Mouse (Mus musculus) gastrocnemius, adult 8-10 months (tissue): ENCODE results near the gene Dusp8. TPM values are rescaled to one million over a fixed set of nuclear protein-coding genes. Genes with fewer than 3 reads are reported as not detected.
A peak's percentile ranks its signal among the peaks of the same experiment; 100 is the strongest.

Source experiments
- DNase-seq, 2 experiments: peaks; one replicate each; pipeline ENCODE4 v3.0.0; 2022; ENCODE audit warnings: low spot score in 2 of 2
- total RNA-seq, 4 experiments: library from RNA; stranded (reverse); gene quantifications; 2 replicates each; pipeline ENCODE4 v1.2.4; 2022

Dusp8 gene
- total RNA-seq, 4 experiments from 2014 or later, result 20.5 to 33.4 (median 27.6) TPM

DNA sequence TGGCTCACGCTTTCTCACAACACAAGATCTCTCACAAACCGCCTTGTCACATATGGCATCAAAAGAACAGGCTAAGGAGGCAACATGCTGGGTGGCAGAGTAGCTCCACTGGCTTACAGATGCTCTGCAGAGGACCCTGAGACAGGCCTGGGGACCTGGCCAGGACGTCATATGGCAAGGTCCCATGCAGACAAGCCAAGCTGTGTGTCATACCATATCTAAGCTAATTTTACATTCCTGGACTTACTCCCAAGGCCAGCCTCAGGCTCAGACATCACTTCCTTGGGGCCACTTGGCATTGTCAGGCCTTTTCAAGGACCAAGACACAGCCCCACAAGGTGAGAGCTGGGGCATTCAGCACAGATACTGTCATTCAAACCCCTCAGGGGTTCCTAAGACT is 40.2 kb downstream of the Dusp8 start:
- peak in 1 of 2 experiments; percentile 44 for DNase-seq

DNA sequence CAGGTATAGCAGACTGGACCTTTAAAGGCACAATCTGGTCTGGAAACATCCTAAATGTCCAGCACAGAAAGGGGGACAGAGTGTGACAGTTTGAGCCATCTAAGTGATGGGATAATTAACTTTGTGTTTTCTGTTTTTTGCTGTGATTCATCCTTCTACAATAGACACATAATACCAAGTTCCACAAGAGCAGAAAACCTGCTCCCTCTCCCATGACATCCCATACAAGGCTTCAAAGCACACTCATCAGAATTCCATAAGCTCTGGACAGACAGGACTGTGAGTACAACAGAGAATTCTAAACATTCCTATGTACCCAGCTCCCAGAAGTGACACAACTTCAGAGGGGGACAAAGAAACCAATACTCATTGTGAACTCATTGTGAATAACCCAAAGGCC is 45.1 kb downstream of the Dusp8 start:
- no peak for DNase-seq

DNA sequence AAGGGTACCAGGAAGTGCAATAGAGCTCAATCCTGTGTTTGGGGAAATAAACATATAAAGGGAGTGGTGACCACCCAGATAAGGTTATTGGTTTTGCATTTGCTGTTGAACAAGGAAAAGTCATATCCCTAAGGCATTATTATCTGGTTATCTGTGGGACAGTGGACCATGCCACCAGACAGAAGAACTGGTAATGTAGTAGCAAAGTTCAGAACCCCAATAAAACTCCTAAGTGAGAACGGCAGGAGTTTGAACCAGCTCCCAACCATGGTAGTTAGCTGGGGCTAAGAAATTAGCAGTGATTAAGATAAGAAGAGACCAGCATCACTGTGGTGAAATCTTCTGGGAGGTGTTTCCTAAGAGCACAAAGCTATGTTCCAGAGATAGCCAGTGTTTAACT is 49.7 kb downstream of the Dusp8 start:
- no peak for DNase-seq

DNA sequence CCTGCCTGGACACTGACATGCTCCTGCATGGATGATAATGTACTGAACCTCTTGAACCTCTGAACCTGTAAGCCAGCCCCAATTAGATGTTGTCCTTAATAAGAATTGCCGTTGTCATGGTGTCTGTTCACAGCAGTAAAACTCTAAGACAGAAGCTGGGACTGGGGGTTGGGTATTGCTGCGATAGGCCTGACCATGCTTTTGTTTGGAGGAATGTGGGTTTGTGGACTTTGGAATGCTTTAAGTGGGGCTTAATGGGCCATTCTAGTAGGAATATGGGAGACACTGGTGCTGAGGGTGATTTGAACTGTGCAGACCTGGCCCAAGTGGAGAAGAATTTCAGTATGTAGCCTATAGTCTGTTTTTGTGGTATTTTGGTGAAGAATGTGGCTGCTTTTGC is 50.3 kb downstream of the Dusp8 start:
- DNase-seq, result no peak

DNA sequence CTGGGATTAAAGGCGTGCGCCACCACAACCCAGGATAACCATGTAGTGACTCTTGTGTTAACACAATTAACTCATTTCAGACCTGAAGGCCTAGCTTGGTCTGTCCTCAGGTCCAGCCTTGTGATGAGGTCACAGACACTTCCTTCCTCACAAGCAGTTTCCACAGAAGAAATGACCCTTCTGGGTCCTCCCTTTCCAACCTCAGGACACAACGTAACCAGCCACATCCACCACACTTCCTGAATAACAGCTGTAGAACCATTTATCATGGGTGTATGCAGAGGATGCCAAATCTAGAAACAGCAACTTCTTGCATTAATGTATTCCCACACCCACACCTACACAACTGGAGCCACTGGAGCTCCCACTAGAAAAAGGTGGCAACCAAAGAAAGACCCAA is 54.9 kb downstream of the Dusp8 start:
- no peak for DNase-seq

DNA sequence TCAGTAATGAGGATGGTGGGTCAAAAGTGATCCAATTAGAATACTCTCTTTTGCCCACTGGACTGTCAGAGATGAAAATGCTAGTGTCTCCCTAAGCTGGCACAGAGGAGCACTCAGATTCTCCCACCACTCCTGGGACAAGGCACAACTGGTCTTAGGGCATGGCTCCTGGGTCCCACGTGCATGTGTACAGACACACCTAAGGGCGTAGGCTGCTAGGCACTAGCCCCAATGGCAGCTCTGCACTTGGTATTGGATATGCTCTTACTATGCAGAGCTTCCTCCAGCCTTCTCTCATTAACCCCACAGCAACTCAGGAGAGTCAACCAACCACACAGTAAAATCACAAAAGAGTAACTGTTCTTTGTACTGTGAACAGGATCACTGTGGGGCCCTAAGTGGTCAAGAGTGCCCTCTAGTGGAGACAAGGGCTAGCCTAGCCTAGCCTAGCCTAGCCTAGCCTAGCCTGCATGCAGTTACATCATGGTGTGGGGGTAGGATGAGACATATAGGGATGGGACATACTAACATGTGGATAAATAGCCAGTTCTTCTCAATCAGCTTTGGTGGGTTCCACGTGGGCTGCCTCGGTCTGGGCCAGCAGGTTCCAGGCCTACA is 58.0 kb downstream of the Dusp8 start:
- DNase-seq, result no peak

DNA sequence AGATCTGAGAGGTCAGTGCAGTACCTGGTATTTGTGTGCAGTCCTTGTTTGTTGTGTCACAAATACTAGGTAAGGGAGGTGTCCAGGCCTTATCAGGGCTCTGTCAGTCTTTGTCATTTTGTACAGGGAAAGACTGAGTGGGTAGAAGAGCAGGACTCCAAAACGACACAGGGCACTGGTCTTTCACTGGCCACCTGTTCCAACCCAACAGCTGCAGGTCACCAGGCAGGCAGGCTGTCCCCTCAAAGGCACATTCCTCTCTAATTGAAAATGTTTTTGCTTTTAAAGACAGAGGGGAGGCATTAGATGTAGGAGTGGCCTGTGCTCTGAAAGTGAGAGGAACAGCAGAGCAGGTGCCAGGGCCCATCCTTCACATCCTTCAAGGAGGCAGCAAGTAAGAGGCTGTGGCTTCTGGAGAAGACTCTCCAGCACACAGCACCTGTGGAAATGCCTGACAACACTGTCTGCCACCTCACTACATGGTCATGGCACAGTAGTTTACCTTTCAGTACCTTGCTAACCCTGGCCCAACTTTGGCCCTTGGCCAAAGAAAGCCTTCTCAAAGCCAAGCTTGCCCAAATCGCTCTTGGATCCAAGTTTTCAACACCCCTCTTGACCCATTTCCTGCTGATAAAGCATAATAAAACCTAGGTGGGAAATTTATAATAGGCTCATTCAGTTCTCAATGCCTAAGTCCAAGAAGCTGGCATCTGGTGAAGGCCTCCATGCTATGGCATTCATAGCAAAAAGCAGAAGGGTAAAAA is 60.4 kb downstream of the Dusp8 start:
- DNase-seq, result no peak

DNA sequence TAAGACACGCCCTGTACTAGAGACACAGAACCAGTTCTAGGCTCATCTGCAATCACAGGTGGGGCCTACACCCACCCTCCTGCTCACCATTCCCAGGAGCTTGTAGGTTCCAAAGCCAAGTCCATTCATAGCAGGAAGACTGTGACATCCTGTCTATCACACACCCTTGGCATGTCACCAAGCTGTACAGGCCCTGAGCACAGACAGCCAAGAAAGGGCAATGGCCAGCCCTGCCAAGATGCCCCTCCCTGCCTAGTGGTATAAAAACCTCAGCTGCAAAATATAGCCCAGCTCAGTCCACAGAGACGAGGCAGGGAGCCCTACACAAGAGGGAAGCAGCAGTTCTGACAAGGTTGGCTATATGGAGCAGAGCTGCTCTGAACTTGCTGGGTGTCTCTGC is 61.4 kb downstream of the Dusp8 start:
- peak; percentile 74 to 81 for DNase-seq

DNA sequence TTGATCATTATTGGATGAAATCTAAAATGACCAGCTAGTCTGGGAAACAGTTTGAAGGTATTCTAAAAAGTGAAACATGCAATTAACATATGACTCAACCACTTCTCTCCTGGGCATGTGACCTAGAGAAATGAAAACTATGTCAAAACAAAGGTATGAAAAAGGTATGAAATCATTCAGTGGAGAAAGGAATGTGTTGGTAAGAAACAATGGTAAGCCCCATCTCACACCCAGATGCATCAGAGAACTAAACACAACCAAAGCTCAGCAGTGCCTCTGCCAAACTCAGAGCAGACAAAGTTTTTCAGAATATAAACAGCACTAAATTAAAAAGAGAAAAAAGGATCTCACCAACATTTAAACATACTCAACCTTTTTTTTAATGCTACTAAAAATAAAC is 65.6 kb downstream of the Dusp8 start:
- DNase-seq, result no peak

Other genes with a start within 250 kb of the Dusp8 start
- gene Tollip, start 177.3 kb downstream of the Dusp8 start, total RNA-seq, result 10 to 100 TPM; 34.6 to 38.3 (median 34.9) TPM
- gene Brsk2, start 146.1 kb downstream of the Dusp8 start, total RNA-seq, result under 1 TPM in 1 of 4 experiments, not detected in 3; 0.10 TPM
- gene Mob2, start 34.8 kb downstream of the Dusp8 start, total RNA-seq, result 10 to 100 TPM; 53.3 to 58.5 (median 55.9) TPM
- gene Gm45618, start 24.9 kb upstream of the Dusp8 start, total RNA-seq, result not detected
- gene Gm39115, start 40.2 kb upstream of the Dusp8 start, total RNA-seq, result not detected
- gene Gm45337, start 48.8 kb upstream of the Dusp8 start, total RNA-seq, result not detected
- not detected for gene Gm29735, start 61.3 kb upstream of the Dusp8 start, total RNA-seq
- gene Gm4553, start 69.9 kb upstream of the Dusp8 start, total RNA-seq, result not detected
- not detected for gene Krtap5-2, start 80.2 kb upstream of the Dusp8 start, total RNA-seq
- not detected for gene Gm10153, start 94.5 kb upstream of the Dusp8 start, total RNA-seq
- not detected for gene Krtap5-3, start 105.5 kb upstream of the Dusp8 start, total RNA-seq
- not detected for gene Gm7579, start 116.0 kb upstream of the Dusp8 start, total RNA-seq
- gene Krtap5-5, start 134.1 kb upstream of the Dusp8 start, total RNA-seq, result not detected
- not detected for gene Gm40460, start 145.2 kb upstream of the Dusp8 start, total RNA-seq
- not detected for gene Gm2431, start 162.5 kb upstream of the Dusp8 start, total RNA-seq
- not detected for gene Gm4559, start 178.5 kb upstream of the Dusp8 start, total RNA-seq
- not detected for gene Krtap5-1, start 201.3 kb upstream of the Dusp8 start, total RNA-seq
- not detected for gene Krtap5-4, start 207.7 kb upstream of the Dusp8 start, total RNA-seq